Mouse (Mus musculus) MEL (cell line): ENCODE measurements around the gene Adar. TPM values are rescaled to one million over a fixed set of nuclear protein-coding genes. Genes with fewer than 3 reads are reported as not detected.

ENCODE experiments used
- DNase-seq: peaks from one replicate; pipeline ENCODE4 v3.0.0; 2011; ENCODE audit warnings: low read depth, low spot score
- H3K27ac ChIP-seq: 2 replicates; pipeline ENCODE4 v1.5.1; 2012; ENCODE audit warnings: low read depth, mild to moderate bottlenecking, control low read depth, low read length, moderate library complexity; ENCODE audit not compliant: control insufficient read depth
- H3K27me3 ChIP-seq, 2 experiments: fragments of 150-350 bp in 1 of 2; sonication (generic) in 1 of 2; 2 replicates each; pipeline ENCODE4 v1.6.1; 2012; ENCODE audit warnings: low read length in 2 of 2, mild to moderate bottlenecking in 2 of 2, improper control_type of control experiment in 1 of 2, moderate library complexity in 1 of 2; ENCODE audit not compliant: insufficient read depth in 2 of 2, control insufficient read depth in 1 of 2
- H3K36me3 ChIP-seq, 2 experiments: 2 replicates each; pipeline ENCODE4 v1.6.1; 2012 to 2014; ENCODE audit warnings: low read length in 2 of 2, improper control_type of control experiment in 1 of 2, inconsistent platforms in 1 of 2, mild to moderate bottlenecking in 1 of 2; ENCODE audit not compliant: insufficient read depth in 2 of 2, control insufficient read depth in 1 of 2
- H3K4me1 ChIP-seq, 2 experiments: fragments of 150-350 bp in 1 of 2; sonication (generic) in 1 of 2; 2 replicates each; pipeline ENCODE4 v1.6.1; 2012; ENCODE audit warnings: low read length in 2 of 2, improper control_type of control experiment in 1 of 2, mild to moderate bottlenecking in 1 of 2; ENCODE audit not compliant: insufficient read depth in 2 of 2, control insufficient read depth in 1 of 2
- H3K4me3 ChIP-seq, 2 experiments: fragments of 150-350 bp in 1 of 2; sonication (generic) in 1 of 2; 2 replicates each; pipeline ENCODE4 v1.5.1; 2012; ENCODE audit warnings: low read depth in 2 of 2, low read length in 2 of 2, mild to moderate bottlenecking in 2 of 2, moderate library complexity in 2 of 2, control low read depth in 1 of 2, improper control_type of control experiment in 1 of 2; ENCODE audit not compliant: control insufficient read depth in 1 of 2, insufficient read depth in 1 of 2
- H3K79me2 ChIP-seq: 2 replicates; pipeline ENCODE4 v1.6.1; 2012; ENCODE audit warnings: mild to moderate bottlenecking, low read length, moderate library complexity; ENCODE audit not compliant: control insufficient read depth, poor library complexity, insufficient read depth
- H3K9ac ChIP-seq: 2 replicates; pipeline ENCODE4 v1.6.1; 2012; ENCODE audit warnings: low read depth, mild to moderate bottlenecking, control low read depth, low read length, moderate library complexity; ENCODE audit not compliant: control insufficient read depth, poor library complexity, severe bottlenecking
- H3K9me3 ChIP-seq: fragments of 150-350 bp; sonication (generic); replicated peaks from 2 replicates; pipeline ENCODE4 v1.6.1; 2012; ENCODE audit warnings: mild to moderate bottlenecking, low read length, improper control_type of control experiment, moderate library complexity; ENCODE audit not compliant: insufficient read depth
- CHD2 ChIP-seq: IDR thresholded peaks from 2 replicates; pipeline ENCODE4 v1.6.1; 2011; ENCODE audit warnings: low read length, improper control_type of control experiment
- CTCF ChIP-seq, 3 experiments: IDR thresholded peaks in 2 of 3; conservative IDR thresholded peaks in 1 of 3; 2 replicates each; pipeline ENCODE4 v1.5.1; 2011 to 2012; ENCODE audit warnings: low read length in 3 of 3, low read depth in 2 of 3, mild to moderate bottlenecking in 2 of 3, improper control_type of control experiment in 1 of 3, inconsistent platforms in 1 of 3, mixed read lengths in 1 of 3, moderate library complexity in 1 of 3; ENCODE audit not compliant: control insufficient read depth in 1 of 3, insufficient read depth in 1 of 3, poor library complexity in 1 of 3, severe bottlenecking in 1 of 3
- E2F4 ChIP-seq: IDR thresholded peaks from 2 replicates; pipeline ENCODE4 v1.6.1; 2011; ENCODE audit warnings: low read depth, low read length, improper control_type of control experiment, borderline replicate concordance
- ELF1 ChIP-seq: IDR thresholded peaks from 2 replicates; pipeline ENCODE4 v1.6.1; 2014; ENCODE audit warnings: low read depth, mild to moderate bottlenecking, inconsistent platforms, low read length, improper control_type of control experiment, moderate library complexity
- ETS1 ChIP-seq: IDR thresholded peaks from 2 replicates; pipeline ENCODE4 v1.6.1; 2012; ENCODE audit warnings: low read depth, mild to moderate bottlenecking, inconsistent platforms, low read length, improper control_type of control experiment, moderate library complexity
- GABPA ChIP-seq: IDR thresholded peaks from 2 replicates; pipeline ENCODE4 v1.6.1; 2012; ENCODE audit warnings: low read depth, mild to moderate bottlenecking, inconsistent platforms, low read length, improper control_type of control experiment, moderate library complexity
- HCFC1 ChIP-seq: IDR thresholded peaks from 2 replicates; pipeline ENCODE4 v1.6.1; 2012; ENCODE audit warnings: low read depth, mild to moderate bottlenecking, inconsistent platforms, low read length, improper control_type of control experiment, moderate library complexity
- JUND ChIP-seq: IDR thresholded peaks from 2 replicates; pipeline ENCODE4 v1.6.1; 2011; ENCODE audit warnings: low read depth, mild to moderate bottlenecking, improper control_type of control experiment, low read length
- KAT2A ChIP-seq: conservative IDR thresholded peaks from 2 replicates; pipeline ENCODE4 v1.6.1; 2012; ENCODE audit warnings: low read depth, low read length, improper control_type of control experiment, inconsistent platforms
- MAFK ChIP-seq: IDR thresholded peaks from 2 replicates; pipeline ENCODE4 v1.6.1; 2011; ENCODE audit warnings: low read depth, mild to moderate bottlenecking, low read length, improper control_type of control experiment, borderline replicate concordance
- MAX ChIP-seq: IDR thresholded peaks from 2 replicates; pipeline ENCODE4 v1.6.1; 2011; ENCODE audit warnings: low read length, improper control_type of control experiment
- MAZ ChIP-seq: IDR thresholded peaks from 2 replicates; pipeline ENCODE4 v1.6.1; 2012; ENCODE audit warnings: low read depth, mild to moderate bottlenecking, inconsistent platforms, low read length, improper control_type of control experiment
- MYB ChIP-seq: IDR thresholded peaks from 2 replicates; pipeline ENCODE4 v1.6.1; 2011; ENCODE audit warnings: mild to moderate bottlenecking, low read depth, low read length, improper control_type of control experiment
- MYC ChIP-seq: IDR thresholded peaks from 2 replicates; pipeline ENCODE4 v1.6.1; 2011; ENCODE audit warnings: low read depth, mild to moderate bottlenecking, low read length, improper control_type of control experiment, moderate library complexity
- TAL1 ChIP-seq: IDR thresholded peaks from 2 replicates; pipeline ENCODE4 v1.6.1; 2012; ENCODE audit warnings: mild to moderate bottlenecking, inconsistent platforms, low read length, moderate library complexity, mixed read lengths
- TCF12 ChIP-seq: IDR thresholded peaks from 2 replicates; pipeline ENCODE4 v1.6.1; 2014; ENCODE audit warnings: low read depth, mild to moderate bottlenecking, inconsistent platforms, low read length, improper control_type of control experiment, moderate library complexity
- ZKSCAN1 ChIP-seq: IDR thresholded peaks from 2 replicates; pipeline ENCODE4 v1.6.1; 2012; ENCODE audit warnings: low read depth, mild to moderate bottlenecking, inconsistent platforms, low read length, improper control_type of control experiment, moderate library complexity
- ZMIZ1 ChIP-seq: IDR thresholded peaks from 2 replicates; pipeline ENCODE4 v1.6.1; 2012; ENCODE audit warnings: low read depth, mild to moderate bottlenecking, inconsistent platforms, low read length, improper control_type of control experiment, moderate library complexity
- polyA plus RNA-seq, 2 experiments: library from polyadenylated mRNA; stranded (reverse) in 1 of 2; unstranded in 1 of 2; fragments of >175 nt in 1 of 2; fragments of >200 nt in 1 of 2; gene quantifications; 2 replicates each; pipeline versions ENCODE4 v1.2.1 to v1.2.4; 2012; ENCODE audit warnings: low replicate concordance in 2 of 2, low read depth in 1 of 2; ENCODE audit not compliant: insufficient read length in 2 of 2, insufficient read depth in 1 of 2, missing spikeins in 1 of 2
- total RNA-seq: library from RNA; depleted of rRNA; stranded (reverse); fragments of 300-350 nt; gene quantifications from 2 replicates; pipeline ENCODE4 v1.2.3, GENCODE M21; 2012

The Adar gene
- total and polyA plus RNA-seq, 3 experiments: 26.7 to 124 (median 45.1) TPM

DNA sequence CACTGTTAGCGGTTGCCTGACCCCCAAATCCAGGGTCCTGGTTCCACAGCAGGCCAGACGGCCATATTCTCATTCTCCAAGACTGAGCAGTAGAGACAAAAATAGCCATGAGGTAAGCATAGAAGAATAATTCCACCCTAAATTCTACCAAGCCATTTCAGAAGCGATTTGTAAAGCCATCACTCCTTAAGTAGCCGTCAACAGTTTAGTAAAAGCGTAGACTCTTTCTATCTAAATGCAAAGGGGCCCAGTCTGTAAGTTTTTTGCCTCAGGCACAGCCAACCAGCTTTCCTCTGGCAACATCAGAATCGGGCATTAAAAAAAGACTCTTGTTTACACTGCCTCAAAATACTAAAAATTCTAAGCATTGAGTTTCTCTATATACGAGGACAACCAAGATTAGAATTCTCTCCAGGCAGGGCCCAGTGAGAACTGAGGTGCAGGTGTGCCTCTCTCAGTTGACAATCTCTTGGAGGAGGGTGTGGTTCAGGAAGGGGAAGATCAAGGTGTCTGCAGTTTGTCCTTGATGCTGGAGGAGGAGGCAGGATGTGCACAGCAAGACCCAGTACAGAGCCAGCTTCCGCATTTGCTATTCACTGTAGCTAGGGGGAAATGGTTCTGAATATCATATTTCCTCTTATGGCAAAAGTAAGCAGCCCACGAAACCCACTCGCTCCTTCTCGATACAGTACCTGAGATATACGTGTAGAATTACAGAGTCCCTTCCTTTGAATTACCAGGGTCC lies 42.1 kb upstream of the Adar start:
- Histone ChIP-seq H3K79me2 (no peaks in the 10 kb centered on the region), H3K9me3 (no peaks in the 10 kb centered on the region), H3K4me3 (no peak overlapping the region), H3K27me3 (peaks cover 16 to 22% of the 10 kb centered on the region in 2 experiments), H3K4me1 (no peaks in the 10 kb centered on the region), H3K36me3 (no peaks in the 10 kb centered on the region), H3K9ac (no peak overlapping the region), H3K27ac (no peak overlapping the region)
- DNase-seq: no peak
- TF ChIP-seq JUND (no peak), MAX (no peak), MYB (no peak), ETS1 (no peak), E2F4 (no peak)

DNA sequence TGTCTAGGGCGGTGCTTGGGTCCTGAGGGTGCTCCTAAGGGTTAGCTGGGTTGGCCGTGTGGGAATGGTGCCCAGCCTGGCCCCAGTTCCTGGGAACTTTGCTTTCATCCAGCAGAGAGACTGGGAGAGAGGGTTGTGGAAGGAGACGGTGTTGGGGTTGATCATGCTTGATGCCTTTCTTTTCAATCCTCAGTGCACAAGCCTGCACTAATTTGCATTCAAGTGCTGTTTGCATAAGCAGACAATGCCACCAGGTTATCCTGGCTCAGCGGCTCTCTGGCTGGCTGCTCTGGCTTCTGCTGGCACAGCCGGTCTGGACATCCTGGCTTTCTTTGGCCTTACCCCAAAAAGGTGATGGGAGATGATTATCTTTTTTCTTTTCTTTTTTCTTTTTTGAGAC lies 37.2 kb upstream of the Adar start:
- H3K27ac ChIP-seq: no peak overlapping the region
- peaks cover 21 to 35% of the 10 kb centered on the region in 2 experiments for H3K27me3 ChIP-seq
- H3K9me3 ChIP-seq: no peaks in the 10 kb centered on the region
- H3K36me3 ChIP-seq: no peaks in the 10 kb centered on the region
- no peak overlapping the region for H3K4me3 ChIP-seq
- H3K4me1 ChIP-seq: no peaks in the 10 kb centered on the region
- no peaks in the 10 kb centered on the region for H3K79me2 ChIP-seq
- no peak overlapping the region for H3K9ac ChIP-seq
- DNase-seq: no peak
- no peak for TF ChIP-seq TCF12
- no peak for TF ChIP-seq KAT2A
- no peak for TF ChIP-seq ZMIZ1
- no peak for TF ChIP-seq MAZ
- TF ChIP-seq MAFK: no peak
- no peak for TF ChIP-seq CTCF (IDR thresholded peaks at IDR 0.05 in 2 of 3, conservative IDR thresholded peaks at IDR 0.05 in 1 of 3; ENCODE audit: control insufficient read depth in 1 of 3, insufficient read depth in 1 of 3, low read depth in 2 of 3, low read length in 3 of 3, poor library complexity in 1 of 3, severe bottlenecking in 1 of 3)
- TF ChIP-seq TAL1: no peak
- TF ChIP-seq GABPA: no peak
- TF ChIP-seq ZKSCAN1: no peak
- no peak for TF ChIP-seq CHD2
- no peak for TF ChIP-seq ETS1
- TF ChIP-seq JUND: no peak
- TF ChIP-seq MAX: no peak
- no peak for TF ChIP-seq MYC
- no peak for TF ChIP-seq HCFC1
- TF ChIP-seq ELF1: no peak
